Mouse (Mus musculus) limb, embryonic 14.5 days (tissue): ENCODE results near the gene Mark2. TPM values are rescaled to one million over a fixed set of nuclear protein-coding genes. Genes with fewer than 3 reads are reported as not detected.

Experiments
- ATAC-seq: fragments of 200-750 bp; cut with Nextera tagmentation; 2 replicates; pipeline ENCODE4 v1.8.0; 2017; ENCODE audit warnings: low read depth, moderate number of reproducible peaks, moderate TSS enrichment; ENCODE audit not compliant: low FRiP score
- DNase-seq: peaks from one replicate; pipeline ENCODE4 v3.0.0-alpha.2; 2015; ENCODE audit warnings: low spot score
- H3K27ac ChIP-seq: fragments of 300-500 bp; sonication (generic); replicated peaks from 2 replicates; pipeline ENCODE4 v1.5.1; 2014; ENCODE audit warnings: low read depth, mild to moderate bottlenecking, low read length, moderate library complexity, mixed read lengths
- H3K27me3 ChIP-seq: fragments of 300-500 bp; sonication (generic); 2 replicates; pipeline ENCODE4 v1.6.1; 2014; ENCODE audit warnings: low read length, mixed read lengths; ENCODE audit not compliant: control insufficient read depth, insufficient read depth
- H3K36me3 ChIP-seq: fragments of 300-500 bp; sonication (generic); 2 replicates; pipeline ENCODE4 v1.6.1; 2014; ENCODE audit warnings: mild to moderate bottlenecking, low read length, moderate library complexity, mixed read lengths; ENCODE audit not compliant: control insufficient read depth, insufficient read depth
- H3K4me1 ChIP-seq: fragments of 300-500 bp; sonication (generic); 2 replicates; pipeline ENCODE4 v1.6.1; 2014; ENCODE audit warnings: antibody characterized with exemption, low read length, mixed read lengths; ENCODE audit not compliant: control insufficient read depth, insufficient read depth
- H3K4me2 ChIP-seq: fragments of 300-500 bp; sonication (generic); replicated peaks from 2 replicates; pipeline ENCODE4 v1.6.1; 2014; ENCODE audit warnings: low read depth, mild to moderate bottlenecking, low read length, moderate library complexity; ENCODE audit not compliant: severe bottlenecking
- H3K4me3 ChIP-seq: fragments of 300-500 bp; sonication (generic); replicated peaks from 2 replicates; pipeline ENCODE4 v1.5.1; 2014; ENCODE audit warnings: low read length
- H3K9ac ChIP-seq: fragments of 300-500 bp; sonication (generic); 2 replicates; pipeline ENCODE4 v1.6.1; 2014; ENCODE audit warnings: mild to moderate bottlenecking, low read depth, low read length, moderate library complexity; ENCODE audit not compliant: severe bottlenecking
- H3K9me3 ChIP-seq: fragments of 300-500 bp; sonication (generic); 2 replicates; pipeline ENCODE4 v1.6.1; 2016; ENCODE audit warnings: low read length; ENCODE audit not compliant: control insufficient read depth
- POLR2A ChIP-seq: fragments of 200-500 bp; IDR thresholded peaks from 2 replicates; pipeline ENCODE4 v1.8.0; 2012; ENCODE audit warnings: inconsistent platforms, mild to moderate bottlenecking, moderate library complexity, borderline replicate concordance; ENCODE audit not compliant: insufficient read depth, insufficient read length; ENCODE audit errors: extremely low read depth
- WGBS: fragments of 180-500 bp; shearing (Covaris S2); extraction: QIAGEN DNeasy Blood & Tissue Kit; methylation state at CpG from one replicate; pipeline ENCODE4 v1.1.7; 2014; 5-methylcytosine and 5-hydroxymethylcytosine counted together
- polyA plus RNA-seq, 2 experiments: library from polyadenylated mRNA; depleted of rRNA in 1 of 2; stranded (reverse) in 1 of 2; unstranded in 1 of 2; fragments of >200 nt; fragmentation: Nextera tagmentation in 1 of 2; extraction: Ambion mirVana in 1 of 2; gene quantifications; 2 replicates each; pipeline versions ENCODE4 v1.2.1 to v1.2.3; 2012 to 2014

The Mark2 gene
- polyA plus RNA-seq, 2 experiments: 48.6 to 65.8 TPM

- Histone ChIP-seq H3K9me3 (no peaks in the 10 kb centered on the region), H3K4me3 (peak overlapping the region; percentile 87), H3K36me3 (peaks cover 34% of the 10 kb centered on the region), H3K27me3 (no peaks in the 10 kb centered on the region), H3K9ac (peak overlapping the region; percentile 86), H3K4me2 (peak overlapping the region; percentile 82), H3K27ac (peak overlapping the region; percentile 91), H3K4me1 (peaks cover 46% of the 10 kb centered on the region)
- TF ChIP-seq POLR2A: no peak
- ATAC-seq (0 out of 2 replicates have a peak, but pooled peaks have one; percentile 21), DNase-seq (peak; percentile 45)
- 0% methylated on average over 25 of the region's 30 CpGs for WGBS
Measured at GRCm38 (mm10) chr19:7268722-7269090, 73.0 kb downstream of the Mark2 start.

- Histone ChIP-seq H3K4me3 (peak overlapping the region; percentile 87), H3K4me1 (peaks cover 46% of the 10 kb centered on the region), H3K36me3 (peaks cover 28% of the 10 kb centered on the region), H3K4me2 (peak overlapping the region; percentile 82), H3K27me3 (no peaks in the 10 kb centered on the region), H3K9ac (peak overlapping the region; percentile 86), H3K9me3 (no peaks in the 10 kb centered on the region), H3K27ac (peak overlapping the region; percentile 91)
- 3% methylated on average over 25 of the region's 97 CpGs for WGBS
- peak; percentile 90 for DNase-seq
- TF ChIP-seq POLR2A: 0 out of 2 replicates have a peak, but pooled peaks have one; percentile 47
- peak; percentile 77 for ATAC-seq
Measured at GRCm38 (mm10) chr19:7267781-7268721, 73.6 kb downstream of the Mark2 start.

DNA sequence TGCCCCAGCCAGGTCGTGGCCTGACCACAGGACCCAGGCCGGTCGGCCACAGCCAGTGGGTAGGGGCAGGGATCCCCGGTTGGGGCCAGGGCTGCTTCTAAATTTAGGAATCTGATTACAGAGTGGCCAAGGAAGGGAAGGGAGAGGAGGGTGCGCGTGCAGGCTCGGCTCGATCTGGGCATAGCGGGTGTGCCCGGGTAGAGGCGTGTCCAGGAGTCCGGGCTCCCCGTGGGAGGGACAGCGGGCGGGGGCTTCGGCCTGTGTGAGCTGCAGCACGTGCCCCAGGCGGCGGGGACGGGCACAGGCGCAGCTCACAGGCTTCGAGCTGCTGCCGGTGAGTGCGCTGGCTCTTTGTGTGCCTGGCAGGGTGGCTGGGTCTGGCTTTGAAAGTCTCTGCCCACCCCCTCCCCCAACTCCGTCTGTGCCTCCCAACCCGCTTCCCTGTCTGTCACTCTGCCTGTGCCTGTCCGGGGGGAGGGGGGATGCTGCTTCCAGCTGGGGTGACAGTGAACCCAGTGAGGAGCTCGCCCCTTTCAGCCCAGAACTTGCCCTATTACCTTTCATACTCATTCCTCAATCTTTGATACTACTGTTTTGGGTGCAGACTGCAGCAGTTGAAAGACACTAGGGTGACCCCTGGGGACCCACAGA, 74.4 kb downstream of the Mark2 start, which contains the start of gene Rcor2:
Rcor2 (plus strand) TSS at position 235 of the 651 bp plus-strand sequence.
- peaks cover 19% of the 10 kb centered on the region for H3K36me3 ChIP-seq
- H3K27me3 ChIP-seq: no peaks in the 10 kb centered on the region
- 0 out of 2 replicates have a peak, but pooled peaks cover 3% of the 10 kb centered on the region for H3K9me3 ChIP-seq
- H3K4me2 ChIP-seq: peak within 1 kb of the TSS; percentile 82
- 0 out of 2 replicates have a peak, but pooled peaks have one; percentile 18 for TF ChIP-seq POLR2A
- peak; percentile 62 for DNase-seq
- peak; percentile 24 for ATAC-seq
- H3K9ac ChIP-seq: peak within 1 kb of the TSS; percentile 86
- H3K4me3 ChIP-seq: peak within 1 kb of the TSS; percentile 87
- H3K4me1 ChIP-seq: peaks cover 46% of the 10 kb centered on the region
- WGBS: 3% methylated on average over 26 of the region's 28 CpGs
- peak within 1 kb of the TSS; percentile 91 for H3K27ac ChIP-seq

DNA sequence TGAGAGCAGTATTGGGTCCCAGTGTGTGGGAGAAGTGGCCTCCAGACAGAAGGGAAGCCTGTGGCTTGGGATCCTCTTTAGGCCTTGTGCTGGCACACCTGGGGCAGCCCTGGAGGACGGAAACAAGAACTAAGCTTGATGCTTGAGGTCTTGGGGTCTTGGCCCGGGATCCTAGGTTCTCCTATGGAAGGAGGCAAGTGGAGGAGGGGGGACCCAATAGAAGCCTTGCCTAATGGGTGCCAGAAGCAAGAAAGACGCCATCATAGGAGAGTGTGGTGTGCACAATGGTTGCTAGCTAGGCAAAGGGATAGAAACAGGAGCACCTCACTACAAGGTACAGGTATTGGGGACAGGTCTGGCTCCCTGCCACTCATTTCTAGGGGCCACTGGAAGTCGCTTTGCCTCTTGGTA, 75.2 kb downstream of the Mark2 start:
- 44% methylated on average over 4 of the region's 4 CpGs for WGBS
- no peak overlapping the region for H3K9ac ChIP-seq
- no peak for ATAC-seq
- no peak for DNase-seq
- peaks cover 46% of the 10 kb centered on the region for H3K4me1 ChIP-seq
- no peaks in the 10 kb centered on the region for H3K27me3 ChIP-seq
- TF ChIP-seq POLR2A: no peak
- H3K4me3 ChIP-seq: no peak overlapping the region
- 0 out of 2 replicates have a peak, but pooled peaks cover 3% of the 10 kb centered on the region for H3K9me3 ChIP-seq
- H3K27ac ChIP-seq: peak overlapping the region; percentile 91; the same call in 1 of the 2 replicates
- H3K4me2 ChIP-seq: no peak overlapping the region
- H3K36me3 ChIP-seq: peaks cover 12% of the 10 kb centered on the region

DNA sequence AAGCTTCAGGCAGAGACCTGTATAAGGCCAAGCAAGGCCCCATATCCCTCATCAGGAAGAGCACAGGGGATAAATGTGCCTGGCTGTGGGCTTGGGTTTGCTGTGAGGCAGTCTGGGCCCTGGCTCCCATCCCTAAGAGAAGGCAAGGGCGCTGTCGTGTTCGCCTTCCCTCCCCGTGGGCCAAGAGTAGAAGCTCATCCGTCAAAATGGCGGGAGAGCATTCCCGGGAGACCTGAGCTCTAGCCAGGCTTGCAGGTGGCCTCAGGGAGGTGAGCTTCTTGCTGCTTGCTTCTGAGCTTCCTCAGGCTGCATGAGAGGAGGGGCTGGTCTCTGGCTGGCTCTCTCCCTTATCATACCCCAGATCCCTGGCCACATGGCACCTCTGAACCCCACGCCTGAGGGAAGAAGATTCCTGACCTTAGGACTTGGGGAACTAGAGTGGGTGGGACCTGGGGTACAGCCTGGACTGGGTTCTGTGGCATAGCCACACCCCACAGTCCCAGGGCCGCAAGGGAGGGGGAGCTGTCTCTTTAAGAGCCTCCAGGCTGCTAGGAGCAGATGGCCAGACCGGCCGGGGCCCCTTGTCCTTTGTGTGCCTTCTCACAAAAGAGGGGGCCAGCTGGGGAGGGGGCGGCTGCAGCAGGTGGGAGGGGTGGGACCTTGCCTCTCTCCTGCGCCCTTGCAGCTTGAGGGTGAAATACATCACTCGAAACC, 76.0 kb downstream of the Mark2 start:
- H3K4me3 ChIP-seq: no peak overlapping the region
- peaks cover 46% of the 10 kb centered on the region for H3K4me1 ChIP-seq
- ATAC-seq (no peak), DNase-seq (peak; percentile 29)
- H3K9me3 ChIP-seq: 0 out of 2 replicates have a peak, but pooled peaks cover 3% of the 10 kb centered on the region
- H3K4me2 ChIP-seq: no peak overlapping the region
- peak overlapping the region; percentile 91; the same call in 1 of the 2 replicates for H3K27ac ChIP-seq
- peaks cover 4% of the 10 kb centered on the region for H3K36me3 ChIP-seq
- no peak overlapping the region for H3K9ac ChIP-seq
- TF ChIP-seq POLR2A: no peak
- 31% methylated on average over 14 of the region's 14 CpGs for WGBS
- H3K27me3 ChIP-seq: no peaks in the 10 kb centered on the region
